Mouse (Mus musculus) embryonic facial prominence, embryonic 10.5 days (tissue): Measurements from ENCODE around the gene Pdcl3. TPM values are rescaled to one million over a fixed set of nuclear protein-coding genes. Genes with fewer than 3 reads are reported as not detected.

Experiments used
- DNase-seq: peaks from one replicate; pipeline ENCODE4 v3.0.0-alpha.2; 2017; ENCODE audit warnings: low spot score
- H3K27ac ChIP-seq: fragments of 300-500 bp; sonication (generic); replicated peaks from 2 replicates; pipeline ENCODE4 v1.5.1; 2016; ENCODE audit warnings: mild to moderate bottlenecking
- H3K27me3 ChIP-seq: fragments of 300-500 bp; sonication (generic); replicated peaks from 2 replicates; pipeline ENCODE4 v1.6.1; 2016; ENCODE audit warnings: low read depth, mild to moderate bottlenecking; ENCODE audit not compliant: poor library complexity, severe bottlenecking
- H3K36me3 ChIP-seq: fragments of 300-500 bp; sonication (generic); replicated peaks from 2 replicates; pipeline ENCODE4 v1.6.1; 2016; ENCODE audit warnings: mild to moderate bottlenecking, moderate library complexity
- H3K4me1 ChIP-seq: fragments of 300-500 bp; sonication (generic); 2 replicates; pipeline ENCODE4 v1.6.1; 2016
- H3K4me3 ChIP-seq: fragments of 300-500 bp; sonication (generic); 2 replicates; pipeline ENCODE4 v1.5.1; 2016; ENCODE audit warnings: mild to moderate bottlenecking, moderate library complexity
- H3K9me3 ChIP-seq: fragments of 300-500 bp; sonication (generic); 2 replicates; pipeline ENCODE4 v1.6.1; 2016; ENCODE audit warnings: mild to moderate bottlenecking
- WGBS: fragments of 180-500 bp; shearing (Covaris S2); methylation state at CpG from one replicate; pipeline ENCODE4 v1.1.7; 2016; 5-methylcytosine and 5-hydroxymethylcytosine counted together
- polyA plus RNA-seq: library from polyadenylated mRNA; unstranded; fragments of >200 nt; fragmentation: Nextera tagmentation; extraction: Ambion mirVana; gene quantifications from 2 replicates; pipeline ENCODE4 v1.2.1, GENCODE M21; 2016

Gene Pdcl3
- polyA plus RNA-seq, 1 experiment from 2014 or later, result 165 TPM

- 98% methylated on average over 3 of the region's 3 CpGs for WGBS
- H3K36me3 ChIP-seq, result peaks cover 66% of the 10 kb centered on the region
- DNase-seq, result no peak
- H3K27ac ChIP-seq, result no peak overlapping the region
- H3K4me1 ChIP-seq, result peaks cover 10% of the 10 kb centered on the region
- H3K4me3 ChIP-seq, result no peak overlapping the region
- no peaks in the 10 kb centered on the region for H3K9me3 ChIP-seq
- H3K27me3 ChIP-seq, result no peaks in the 10 kb centered on the region
Measured at GRCm38 (mm10) chr1:38992365-38992764, 7.0 kb downstream of the Pdcl3 start.

- Histone ChIP-seq H3K9me3 (no peaks in the 10 kb centered on the region), H3K4me1 (no peaks in the 10 kb centered on the region; the same call in 1 of the 2 replicates), H3K27ac (no peak overlapping the region), H3K36me3 (peaks cover 22% of the 10 kb centered on the region), H3K4me3 (no peak overlapping the region), H3K27me3 (no peaks in the 10 kb centered on the region)
- WGBS, result 24% methylated on average over 5 of the region's 5 CpGs
- DNase-seq, result peak; percentile 81
Measured at GRCm38 (mm10) chr1:39001106-39001505, 15.7 kb downstream of the Pdcl3 start.

- Histone ChIP-seq H3K27ac (no peak overlapping the region), H3K27me3 (no peaks in the 10 kb centered on the region), H3K4me3 (no peak overlapping the region), H3K4me1 (peaks cover 16% of the 10 kb centered on the region), H3K9me3 (no peaks in the 10 kb centered on the region), H3K36me3 (no peaks in the 10 kb centered on the region)
- 44% methylated on average over 10 of the region's 10 CpGs for WGBS
- DNase-seq, result no peak
Measured at GRCm38 (mm10) chr1:39005751-39006354, 20.4 kb downstream of the Pdcl3 start.

GRCm38 (mm10) chr1:39006830-39007829 is 21.7 kb downstream of the Pdcl3 start:
- Histone ChIP-seq H3K4me3 (no peak overlapping the region), H3K27ac (no peak overlapping the region), H3K27me3 (no peaks in the 10 kb centered on the region), H3K9me3 (no peaks in the 10 kb centered on the region), H3K36me3 (no peaks in the 10 kb centered on the region), H3K4me1 (peaks cover 16% of the 10 kb centered on the region)
- 57% methylated on average over 11 of the region's 11 CpGs for WGBS
- no peak for DNase-seq

GRCm38 (mm10) chr1:39010583-39011021 is 25.2 kb downstream of the Pdcl3 start:
- 22% methylated on average over 12 of the region's 12 CpGs for WGBS
- peak; percentile 49 for DNase-seq
- H3K27ac ChIP-seq, result no peak overlapping the region
- no peaks in the 10 kb centered on the region for H3K9me3 ChIP-seq
- no peaks in the 10 kb centered on the region for H3K27me3 ChIP-seq
- peaks cover 16% of the 10 kb centered on the region for H3K4me1 ChIP-seq
- H3K4me3 ChIP-seq, result no peak overlapping the region
- H3K36me3 ChIP-seq, result no peaks in the 10 kb centered on the region

- Histone ChIP-seq H3K9me3 (no peaks in the 10 kb centered on the region), H3K27me3 (no peaks in the 10 kb centered on the region), H3K27ac (no peak overlapping the region), H3K36me3 (no peaks in the 10 kb centered on the region), H3K4me1 (peaks cover 5% of the 10 kb centered on the region), H3K4me3 (no peak overlapping the region)
- DNase-seq, result no peak
- WGBS, result 92% methylated on average over 13 of the region's 13 CpGs
Measured at GRCm38 (mm10) chr1:39012576-39012975, 27.2 kb downstream of the Pdcl3 start.

- Histone ChIP-seq H3K36me3 (no peaks in the 10 kb centered on the region), H3K9me3 (no peaks in the 10 kb centered on the region), H3K27me3 (no peaks in the 10 kb centered on the region), H3K27ac (no peak overlapping the region), H3K4me1 (peaks cover 2% of the 10 kb centered on the region; the same call in 1 of the 2 replicates), H3K4me3 (no peak overlapping the region)
- WGBS, result 91% methylated on average over 6 of the region's 6 CpGs
- no peak for DNase-seq
Measured at GRCm38 (mm10) chr1:39013843-39014242, 28.4 kb downstream of the Pdcl3 start.

- Histone ChIP-seq H3K27ac (no peak overlapping the region), H3K4me3 (no peak overlapping the region), H3K36me3 (no peaks in the 10 kb centered on the region), H3K9me3 (no peaks in the 10 kb centered on the region), H3K27me3 (no peaks in the 10 kb centered on the region), H3K4me1 (peaks cover under 1% of the 10 kb centered on the region; the same call in 1 of the 2 replicates)
- 93% methylated on average over 10 of the region's 10 CpGs for WGBS
- no peak for DNase-seq
Measured at GRCm38 (mm10) chr1:39015529-39015928, 30.1 kb downstream of the Pdcl3 start.

- Histone ChIP-seq H3K36me3 (no peaks in the 10 kb centered on the region), H3K9me3 (no peaks in the 10 kb centered on the region), H3K4me3 (no peak overlapping the region), H3K27ac (no peak overlapping the region), H3K4me1 (no peaks in the 10 kb centered on the region), H3K27me3 (no peaks in the 10 kb centered on the region)
- WGBS, result 78% methylated on average over 4 of the region's 4 CpGs
- no peak for DNase-seq
Measured at GRCm38 (mm10) chr1:39017871-39018270, 32.5 kb downstream of the Pdcl3 start.

GRCm38 (mm10) chr1:39025142-39025541 is 39.7 kb downstream of the Pdcl3 start:
- H3K9me3 ChIP-seq, result no peaks in the 10 kb centered on the region
- DNase-seq, result no peak
- WGBS, result 56% methylated on average over 7 of the region's 7 CpGs
- peaks cover 13% of the 10 kb centered on the region for H3K27me3 ChIP-seq
- H3K4me1 ChIP-seq, result peaks cover 24% of the 10 kb centered on the region
- peak overlapping the region; percentile 40; the same call in 1 of the 2 replicates for H3K27ac ChIP-seq
- no peak overlapping the region for H3K4me3 ChIP-seq
- H3K36me3 ChIP-seq, result no peaks in the 10 kb centered on the region

- no peaks in the 10 kb centered on the region for H3K36me3 ChIP-seq
- peaks cover 25% of the 10 kb centered on the region for H3K4me1 ChIP-seq
- H3K4me3 ChIP-seq, result no peak overlapping the region
- H3K27me3 ChIP-seq, result peaks cover 13% of the 10 kb centered on the region
- WGBS, result 80% methylated on average over 1 of the region's 1 CpGs
- no peak for DNase-seq
- H3K27ac ChIP-seq, result no peak overlapping the region
- H3K9me3 ChIP-seq, result no peaks in the 10 kb centered on the region
Measured at GRCm38 (mm10) chr1:39025840-39026239, 40.4 kb downstream of the Pdcl3 start.

- H3K27me3 ChIP-seq, result peaks cover 13% of the 10 kb centered on the region
- no peak overlapping the region for H3K4me3 ChIP-seq
- peaks cover 23% of the 10 kb centered on the region for H3K4me1 ChIP-seq
- H3K36me3 ChIP-seq, result no peaks in the 10 kb centered on the region
- no peak overlapping the region for H3K27ac ChIP-seq
- WGBS, result 87% methylated on average over 7 of the region's 7 CpGs
- no peaks in the 10 kb centered on the region for H3K9me3 ChIP-seq
- DNase-seq, result no peak
Measured at GRCm38 (mm10) chr1:39029176-39029575, 43.8 kb downstream of the Pdcl3 start.
